Mouse (Mus musculus): Measurements from ENCODE around the gene Spata45. TPM values are rescaled to one million over a fixed set of nuclear protein-coding genes. Genes with fewer than 3 reads are reported as not detected.

The Spata45 gene
- total RNA-seq, 2 experiments from 2014 or later, result not detected

DNA sequence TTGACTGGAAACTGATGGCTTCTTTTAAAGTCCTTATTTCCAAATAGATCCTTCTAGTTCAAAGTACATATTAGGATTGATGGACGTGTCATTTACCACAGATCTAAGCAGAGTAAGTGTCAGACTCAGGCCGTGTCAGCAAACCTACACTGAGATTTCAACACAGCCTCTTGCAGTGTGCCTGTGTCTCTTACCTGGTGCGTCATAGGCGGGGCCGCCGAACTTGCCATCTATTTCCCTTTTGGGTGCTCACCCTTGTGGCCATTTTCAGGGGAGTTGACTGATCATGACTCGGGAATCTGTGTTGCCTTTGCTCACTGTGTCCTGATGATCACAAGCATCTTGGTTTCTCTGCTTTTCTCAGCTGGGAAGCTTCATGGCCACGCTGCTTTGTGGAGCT lies 46.8 kb downstream of the Spata45 start:
- DNase-seq (ENCODE audit: low spot score), result no peak

- DNase-seq (ENCODE audit: low spot score), result peak; percentile 45
Observed at GRCm38 (mm10) chr1:191084951-191085559, 48.6 kb downstream of the Spata45 start.

GRCm38 (mm10) chr1:191085597-191085996 lies 49.2 kb downstream of the Spata45 start:
- DNase-seq (ENCODE audit: low spot score), result no peak

DNA sequence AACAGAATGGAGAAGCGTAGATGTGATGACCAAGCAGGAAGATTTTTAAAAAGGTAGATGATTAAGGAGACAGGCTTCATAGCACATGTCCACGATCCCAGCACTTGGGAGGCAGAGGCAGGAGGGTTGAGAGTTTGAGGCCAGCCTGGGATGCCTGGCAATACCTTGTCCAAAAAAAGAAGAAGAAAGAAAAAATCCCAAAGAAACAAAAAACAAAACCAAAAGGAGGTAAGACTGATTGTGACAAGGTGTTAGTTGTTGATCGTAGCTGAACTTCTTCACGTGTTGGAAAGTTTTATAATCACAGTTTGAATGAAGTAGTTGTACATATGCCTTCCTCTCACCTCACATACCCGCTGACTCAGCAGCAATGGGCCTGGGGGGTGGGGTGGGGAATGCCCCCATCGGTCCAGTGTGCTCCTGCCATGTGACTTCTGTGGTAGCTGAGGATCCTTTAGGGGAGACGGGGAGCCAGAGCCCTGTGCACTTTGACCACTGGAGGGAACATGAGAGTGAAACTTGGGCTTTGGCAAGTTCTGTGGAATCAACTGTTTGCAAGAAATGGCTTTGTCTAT lies 50.0 kb downstream of the Spata45 start:
- no peak for DNase-seq (ENCODE audit: low spot score)

DNA sequence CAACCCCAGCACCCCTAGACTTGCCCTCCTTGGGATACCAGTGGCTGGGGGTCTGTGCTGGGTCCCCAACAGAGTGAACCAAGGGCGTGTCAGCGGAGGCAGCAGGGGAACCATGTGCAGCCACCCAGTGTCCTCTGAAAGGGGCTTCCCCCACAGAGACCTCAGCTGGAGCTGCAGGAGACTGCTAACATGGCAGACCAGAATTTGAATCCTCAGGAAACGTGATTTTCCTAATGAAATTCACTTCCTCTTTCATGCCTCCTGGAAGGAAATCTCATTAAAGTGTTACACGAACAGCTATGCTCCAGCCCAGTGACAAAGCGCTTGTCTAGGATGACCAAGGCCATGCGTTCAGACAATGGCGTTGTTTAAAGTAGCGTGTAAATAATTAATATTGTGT lies 50.5 kb downstream of the Spata45 start:
- no peak for DNase-seq (ENCODE audit: low spot score)

DNA sequence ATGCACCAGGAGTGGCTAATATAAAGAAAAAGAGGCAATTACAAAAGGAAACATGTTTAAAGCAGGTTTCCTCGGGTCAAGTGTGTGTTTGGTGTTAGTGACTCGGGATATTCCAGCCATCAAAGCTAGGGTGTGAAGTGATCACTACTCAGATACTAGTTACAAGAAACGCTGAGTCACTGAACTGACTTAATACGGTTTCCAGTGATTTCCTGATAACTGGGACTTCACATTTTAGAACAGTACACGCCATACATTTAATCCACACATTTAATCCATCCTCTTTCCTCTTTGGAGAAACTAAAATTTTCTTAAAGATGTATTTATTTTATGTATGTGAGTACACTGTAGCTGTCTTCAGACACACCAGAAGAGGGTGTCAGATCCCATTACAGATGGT lies 51.5 kb downstream of the Spata45 start:
- DNase-seq (ENCODE audit: low spot score), result no peak

- no peak for DNase-seq (ENCODE audit: low spot score)
Observed at GRCm38 (mm10) chr1:191089355-191089754, 52.9 kb downstream of the Spata45 start.

DNA sequence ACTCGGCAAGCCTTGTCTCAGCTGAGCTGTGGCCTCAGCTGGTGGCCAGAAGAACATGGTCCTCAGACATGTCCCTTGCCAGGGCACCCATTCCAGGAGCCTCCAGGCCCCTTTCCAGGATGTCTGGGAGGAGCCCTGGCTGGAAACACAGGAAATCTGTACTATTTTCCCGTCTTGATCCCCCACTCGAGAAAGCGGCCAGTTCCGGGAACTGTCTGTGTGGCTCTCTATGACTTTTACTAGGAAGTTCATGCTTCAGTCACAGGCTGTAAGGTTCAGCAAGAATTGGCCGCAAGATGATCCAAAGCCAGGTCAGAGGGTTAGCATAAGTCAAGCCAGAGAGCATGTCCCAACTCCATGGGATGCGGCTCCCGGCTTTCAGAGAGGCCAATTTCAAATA lies 55.6 kb downstream of the Spata45 start:
- DNase-seq (ENCODE audit: low spot score), result no peak

Other genes starting within 250 kb of the Spata45 start
- 10 to 100 TPM; 18.2 to 18.7 TPM for gene Rps6kc1, start 124.9 kb upstream of the Spata45 start, total RNA-seq (2021)
- gene Angel2, start 111.5 kb upstream of the Spata45 start, total RNA-seq (2021), result 10 to 100 TPM; 26.4 to 30.1 TPM
- gene Vash2, start 57.3 kb upstream of the Spata45 start, total RNA-seq (2021), result under 1 TPM; 0.25 to 0.71 TPM
- 10 to 100 TPM; 11.5 to 13.8 TPM for gene Flvcr1, start 10.5 kb upstream of the Spata45 start, total RNA-seq (2021)
- gene Tatdn3, start 26.3 kb downstream of the Spata45 start, total RNA-seq (2021), result 10 to 100 TPM; 12.3 to 13.5 TPM
- under 1 TPM; 0.17 to 0.18 TPM for gene Nsl1, start 26.4 kb downstream of the Spata45 start, total RNA-seq (2021)
- gene Batf3, start 61.2 kb downstream of the Spata45 start, total RNA-seq (2021), result not detected
- gene Fam71a, start 128.2 kb downstream of the Spata45 start, total RNA-seq (2021), result not detected
- gene Atf3, start 181.4 kb downstream of the Spata45 start, total RNA-seq (2021), result 100 to 1,000 TPM in 1 of 2 experiments, 10 to 100 TPM in 1; 14.7 to 163 TPM

Measured in gastrocnemius, adult 18-20 months (tissue).